Mouse (Mus musculus) kidney, adult 9 months (tissue): ENCODE measurements around the gene Ankzf1.

ENCODE experiments used
- DNase-seq: peaks from one replicate; pipeline ENCODE4 v3.0.0; 2022

The Ankzf1 gene

GRCm38 (mm10) chr1:75191622-75192402, at the start of gene Ankzf1, which contains the start of gene Atg9a:
Gene Ankzf1 (plus strand): TSS chr1:75192151.
Gene Atg9a (minus strand): TSS chr1:75192196.
- DNase-seq = peak; percentile 99

GRCm38 (mm10) chr1:75142301-75143261, 49.4 kb upstream of the Ankzf1 start, which contains the start of the genes Cnppd1 and Retreg2:
Gene Cnppd1 (minus strand): TSS chr1:75142711.
Gene Retreg2 (plus strand): TSS chr1:75142778.
- DNase-seq = peak; percentile 98

- DNase-seq = no peak
These were observed 46.4 kb upstream of the Ankzf1 start for GRCm38 (mm10) chr1:75145589-75145988.

GRCm38 (mm10) chr1:75147411-75148135, 44.4 kb upstream of the Ankzf1 start:
- peak; percentile 78 for DNase-seq

- peak; percentile 60 for DNase-seq
These were observed 43.2 kb upstream of the Ankzf1 start for GRCm38 (mm10) chr1:75148727-75149126.

GRCm38 (mm10) chr1:75155837-75156236, 36.1 kb upstream of the Ankzf1 start:
- DNase-seq = no peak

GRCm38 (mm10) chr1:75158990-75159389, 33.0 kb upstream of the Ankzf1 start:
- DNase-seq = no peak

GRCm38 (mm10) chr1:75159540-75160255, 32.3 kb upstream of the Ankzf1 start:
- no peak for DNase-seq

GRCm38 (mm10) chr1:75160256-75160617, 31.7 kb upstream of the Ankzf1 start:
- DNase-seq = no peak

GRCm38 (mm10) chr1:75168093-75168471, 23.9 kb upstream of the Ankzf1 start:
- no peak for DNase-seq

- peak; percentile 99 for DNase-seq
These were observed 23.2 kb upstream of the Ankzf1 start, which contains the start of gene Zfand2b for GRCm38 (mm10) chr1:75168472-75169464. Gene Zfand2b (plus strand): TSS chr1:75168646.

GRCm38 (mm10) chr1:75179334-75180104, 12.4 kb upstream of the Ankzf1 start:
- peak; percentile 65 for DNase-seq

GRCm38 (mm10) chr1:75180105-75180590, 11.8 kb upstream of the Ankzf1 start, which contains the start of gene Abcb6:
Gene Abcb6 (minus strand): TSS chr1:75180392.
- DNase-seq = peak; percentile 95

GRCm38 (mm10) chr1:75180741-75181140, 11.2 kb upstream of the Ankzf1 start:
- no peak for DNase-seq

- DNase-seq = no peak
These were observed 10.5 kb upstream of the Ankzf1 start for GRCm38 (mm10) chr1:75181377-75181870.

GRCm38 (mm10) chr1:75182160-75182559, 9.8 kb upstream of the Ankzf1 start:
- no peak for DNase-seq

GRCm38 (mm10) chr1:75185495-75185894, 6.5 kb upstream of the Ankzf1 start:
- DNase-seq = no peak

GRCm38 (mm10) chr1:75187126-75187525, 4.8 kb upstream of the Ankzf1 start:
- DNase-seq = no peak

- no peak for DNase-seq
These were observed 4.0 kb upstream of the Ankzf1 start for GRCm38 (mm10) chr1:75187914-75188483.
